Mouse (Mus musculus) megakaryocyte, embryonic 14.5 days (primary cell): ENCODE measurements around the gene Bach2.

Experiments used
- FLI1 ChIP-seq: IDR thresholded peaks from 2 replicates; pipeline ENCODE4 v1.6.1; 2012; ENCODE audit warnings: low read length, inconsistent platforms, mixed read lengths
- GATA1 ChIP-seq: IDR thresholded peaks from 3 replicates; pipeline ENCODE4 v1.6.1; 2012; ENCODE audit warnings: mixed read lengths, low read length, inconsistent platforms, borderline replicate concordance

DNA sequence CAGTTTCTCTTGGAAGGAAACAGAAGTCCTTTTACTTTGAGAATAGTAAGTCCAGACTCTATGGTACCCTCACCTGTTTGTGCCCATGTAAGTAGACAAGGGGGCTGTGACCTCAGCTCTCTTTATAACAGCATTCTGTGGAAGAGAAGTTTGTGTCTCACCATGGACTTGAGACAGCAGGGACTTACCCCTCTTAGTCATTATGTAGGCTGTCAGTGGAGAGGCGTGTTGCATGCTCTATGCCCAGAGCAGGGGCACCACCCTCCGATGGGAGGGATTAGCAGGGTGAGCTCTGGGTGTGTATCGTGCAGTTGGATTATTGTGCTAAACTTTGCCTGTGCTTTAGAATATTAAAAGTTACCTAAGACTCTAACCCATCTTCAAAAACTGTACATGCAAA lies 167.4 kb downstream of the Bach2 start:
- TF ChIP-seq FLI1 (no peak), GATA1 (no peak)
